Mouse (Mus musculus) right cerebral cortex, postnatal 25 days (tissue): ENCODE measurements around the gene Hmx2.

Experiments used
- DNase-seq: peaks from one replicate; pipeline ENCODE4 v3.0.0; 2022

Gene Hmx2

DNA sequence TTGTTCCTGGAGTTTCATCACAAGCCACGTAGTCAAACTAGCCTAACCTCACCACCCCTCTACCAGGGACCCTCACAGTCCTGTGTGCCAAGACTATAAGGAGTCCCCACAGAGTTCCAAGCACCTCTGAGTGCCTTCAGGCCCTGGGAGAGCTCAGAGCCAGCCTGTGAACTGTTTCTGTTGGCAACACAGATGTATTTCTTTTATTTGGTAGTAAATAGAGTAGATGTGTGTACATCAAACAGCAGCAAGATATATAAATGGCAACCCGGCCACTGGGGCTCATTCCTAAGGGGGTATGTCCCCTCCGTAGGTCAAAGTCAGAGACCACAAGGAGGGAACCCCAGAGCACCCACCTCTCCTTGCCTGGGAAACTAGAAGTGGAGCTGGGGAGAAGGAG is at the start of gene Hmx2:
Hmx2 (plus strand) TSS at position 301 of the 400 bp plus-strand sequence.
- DNase-seq = no peak

DNA sequence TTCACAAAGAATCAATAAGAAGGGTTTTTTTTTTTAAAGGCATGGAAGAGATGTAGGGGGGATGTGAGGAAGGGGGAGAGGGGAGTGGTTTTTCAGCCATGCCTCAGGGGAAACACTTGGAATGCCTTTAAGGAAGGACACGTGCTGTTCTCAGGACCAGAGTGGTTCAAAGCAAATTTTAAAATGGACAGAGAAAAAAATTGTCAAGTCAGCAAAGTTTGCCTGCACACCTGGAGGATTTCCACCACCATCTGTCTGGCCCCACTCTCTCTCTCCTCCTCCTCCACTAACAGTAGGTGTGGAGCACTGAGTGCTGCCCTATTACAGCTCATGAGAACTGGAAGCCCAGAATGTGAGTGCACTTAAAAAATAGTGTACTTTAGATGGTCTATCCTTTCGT is 44.8 kb upstream of the Hmx2 start:
- no peak for DNase-seq

DNA sequence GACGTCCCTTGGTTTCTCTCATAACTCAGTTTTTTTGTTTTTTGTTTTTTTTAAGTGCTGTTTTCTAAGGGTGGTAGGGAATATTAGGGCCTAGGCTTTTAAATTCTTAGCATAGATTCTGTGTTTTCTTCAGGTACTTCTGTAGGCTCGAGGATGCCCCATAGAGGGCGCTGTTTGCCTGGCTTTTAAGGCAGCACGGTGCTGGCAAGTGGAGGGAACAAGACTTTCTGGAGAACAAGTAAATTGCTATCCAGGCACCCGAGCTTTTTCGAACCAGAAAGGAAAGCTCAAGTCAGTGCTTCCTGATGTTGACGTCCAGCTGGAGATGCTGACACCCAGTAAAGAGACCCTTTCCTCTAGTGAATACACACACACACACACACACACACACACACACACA is 8.6 kb upstream of the Hmx2 start:
- peak; percentile 68 for DNase-seq

DNA sequence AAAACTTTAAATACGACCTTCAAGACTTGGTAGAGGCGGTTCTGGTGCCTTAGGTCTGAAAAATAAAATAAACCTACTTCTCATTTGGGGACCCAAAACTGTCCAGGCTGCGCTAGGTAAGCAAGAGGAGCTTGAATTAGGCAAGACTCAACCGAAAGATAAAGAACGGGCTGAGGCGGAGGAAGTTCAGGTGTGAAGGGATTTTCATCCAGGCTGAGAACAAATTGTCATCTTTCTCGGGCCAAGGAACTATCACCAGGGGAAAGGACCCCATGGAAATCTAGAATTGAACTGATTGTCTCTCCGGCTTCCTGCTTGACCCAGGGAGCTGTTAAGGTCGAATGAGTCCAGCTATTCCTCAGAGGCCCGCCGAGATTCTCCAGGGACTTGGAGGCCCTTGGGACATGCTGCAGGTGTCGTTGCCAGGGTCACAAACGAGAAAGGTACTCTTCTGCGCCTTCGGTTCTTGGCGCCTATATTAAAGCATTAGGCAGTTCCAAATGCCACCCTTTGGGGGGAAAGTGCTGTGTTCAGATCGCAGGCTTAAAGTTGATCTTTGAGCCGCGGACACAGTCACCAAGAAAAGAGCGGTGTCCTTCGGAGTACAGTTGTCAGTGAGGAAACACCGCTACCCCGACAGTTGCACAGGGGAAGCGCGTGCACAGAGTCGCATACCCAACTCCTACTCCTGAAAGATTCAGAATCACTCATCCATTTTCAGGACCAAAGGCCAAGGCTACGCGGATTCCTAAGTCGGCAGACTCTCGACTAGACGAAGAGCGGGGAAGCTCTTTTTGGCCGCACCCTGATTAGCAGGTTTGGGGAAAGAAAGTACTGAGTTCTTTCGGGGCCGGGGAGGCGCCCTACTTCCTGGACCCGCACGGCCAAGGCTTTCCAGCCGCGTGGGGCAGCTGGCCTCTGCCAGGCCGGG is 7.1 kb upstream of the Hmx2 start:
- DNase-seq = no peak

DNA sequence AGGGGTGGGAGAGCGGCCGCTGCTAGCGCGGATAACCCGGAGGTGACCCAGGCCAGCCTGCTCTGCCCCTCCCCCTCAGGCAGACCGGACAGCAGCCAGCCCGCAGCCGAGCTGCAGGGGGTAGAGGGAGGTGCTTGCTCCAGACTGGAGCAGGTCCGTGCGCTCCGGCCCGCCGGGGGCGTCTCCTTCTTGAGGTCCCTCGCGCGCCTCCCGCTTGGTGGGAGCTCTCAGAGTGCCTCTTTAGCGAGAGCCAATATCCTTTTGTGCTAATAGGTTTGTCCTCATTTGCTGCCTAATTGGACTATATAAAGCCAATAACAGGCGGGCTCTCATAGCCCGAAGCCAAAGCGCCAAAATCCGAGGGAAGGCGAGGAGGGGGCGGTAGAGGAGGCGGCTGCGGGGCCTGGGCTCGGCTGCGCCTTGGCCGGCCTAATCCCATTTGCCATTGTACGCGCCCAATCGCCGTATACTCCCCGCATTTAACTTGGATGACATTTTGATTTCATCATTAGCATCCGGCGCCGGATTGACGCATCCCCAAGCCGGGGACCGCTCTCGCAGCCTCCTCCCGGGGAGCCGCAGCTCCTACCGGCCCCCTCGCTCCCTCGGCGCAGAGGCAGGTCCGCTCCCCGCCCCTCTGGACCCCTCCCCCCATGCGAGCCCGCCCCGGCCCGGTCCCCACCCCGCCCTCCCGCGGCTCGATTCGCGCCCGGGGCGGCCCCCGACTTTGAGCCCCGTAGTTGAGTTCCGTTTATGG is 6.3 kb upstream of the Hmx2 start, which contains the start of gene Hmx3:
Hmx3 (plus strand) TSS at position 753 of the 757 bp plus-strand sequence.
- no peak for DNase-seq

DNA sequence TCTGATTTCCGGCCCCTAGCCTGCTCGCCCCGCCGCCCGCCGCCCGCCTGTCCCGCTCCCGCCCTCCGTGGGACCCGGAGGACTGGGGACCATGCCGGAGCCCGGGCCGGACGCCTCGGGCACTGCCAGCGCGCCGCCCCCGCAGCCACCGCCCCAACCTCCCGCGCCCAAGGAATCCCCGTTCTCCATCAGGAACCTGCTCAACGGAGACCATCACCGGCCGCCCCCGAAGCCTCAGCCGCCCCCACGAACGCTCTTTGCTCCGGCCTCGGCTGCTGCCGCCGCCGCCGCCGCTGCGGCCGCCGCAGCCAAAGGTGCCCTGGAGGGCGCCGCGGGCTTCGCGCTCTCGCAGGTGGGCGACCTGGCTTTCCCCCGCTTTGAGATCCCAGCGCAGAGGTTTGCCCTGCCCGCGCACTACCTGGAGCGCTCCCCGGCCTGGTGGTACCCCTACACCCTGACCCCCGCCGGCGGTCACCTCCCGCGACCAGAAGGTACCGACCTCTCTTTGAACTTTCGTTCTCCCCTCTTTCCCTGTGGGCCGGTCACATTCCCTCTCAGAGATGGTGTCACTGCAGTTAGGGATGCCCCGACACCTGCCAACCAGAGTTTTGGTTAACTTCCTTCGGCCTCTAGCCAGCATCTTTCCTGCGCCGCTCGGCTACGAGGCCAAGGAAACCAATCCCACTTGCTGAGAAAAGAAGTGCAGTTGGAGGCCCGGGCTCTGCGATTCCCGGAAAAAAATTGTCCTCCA is 5.5 kb upstream of the Hmx2 start:
- no peak for DNase-seq

DNA sequence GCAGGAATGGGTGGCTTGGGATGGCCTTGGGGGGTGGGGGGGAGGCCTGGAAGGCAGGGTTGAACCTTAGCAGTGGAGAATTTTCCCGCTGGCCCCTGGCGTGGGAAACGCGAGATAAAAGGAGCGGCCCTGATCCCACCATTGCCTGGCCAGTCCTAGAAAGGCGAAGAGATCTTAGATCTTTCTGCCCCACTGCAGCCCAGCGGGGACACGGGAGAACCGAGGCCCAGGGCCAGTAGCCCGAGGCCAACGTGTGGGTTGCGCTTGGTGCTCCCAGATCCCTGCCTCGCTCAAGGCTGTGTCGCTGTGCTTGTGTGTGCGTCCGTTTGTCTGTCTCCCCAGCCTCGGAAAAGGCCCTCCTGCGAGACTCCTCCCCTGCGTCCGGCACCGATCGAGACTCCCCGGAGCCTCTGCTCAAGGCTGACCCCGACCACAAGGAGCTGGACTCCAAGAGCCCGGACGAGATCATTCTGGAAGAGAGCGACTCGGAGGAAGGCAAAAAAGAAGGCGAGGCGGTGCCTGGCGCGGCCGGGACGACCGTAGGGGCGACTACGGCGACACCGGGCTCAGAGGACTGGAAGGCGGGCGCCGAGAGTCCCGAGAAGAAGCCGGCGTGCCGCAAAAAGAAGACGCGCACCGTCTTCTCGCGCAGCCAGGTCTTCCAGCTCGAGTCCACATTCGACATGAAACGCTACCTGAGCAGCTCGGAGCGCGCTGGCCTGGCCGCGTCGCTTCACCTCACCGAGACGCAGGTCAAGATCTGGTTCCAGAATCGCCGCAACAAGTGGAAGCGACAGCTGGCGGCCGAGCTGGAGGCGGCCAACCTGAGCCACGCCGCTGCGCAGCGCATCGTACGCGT is 4.7 kb upstream of the Hmx2 start:
- DNase-seq = no peak

DNA sequence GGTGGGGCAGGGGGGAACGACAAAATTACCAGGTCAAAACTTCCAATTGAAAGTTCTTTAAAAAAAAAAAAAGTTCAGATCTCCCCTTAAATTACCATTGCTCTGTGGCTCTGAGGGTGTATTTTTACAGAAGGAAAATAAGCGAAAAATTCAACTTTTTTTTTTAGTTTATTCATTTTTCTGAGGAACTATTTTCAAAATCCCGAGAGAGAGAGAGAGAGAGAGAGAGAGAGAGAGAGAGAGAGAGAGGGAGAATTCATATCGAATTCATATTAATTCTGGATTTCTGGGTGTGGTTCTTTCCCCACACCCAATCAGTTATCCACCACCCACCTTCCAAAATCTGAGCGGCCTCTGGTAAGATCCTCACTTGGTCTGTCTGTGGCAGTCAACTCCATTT is 3.7 kb upstream of the Hmx2 start:
- DNase-seq = no peak

DNA sequence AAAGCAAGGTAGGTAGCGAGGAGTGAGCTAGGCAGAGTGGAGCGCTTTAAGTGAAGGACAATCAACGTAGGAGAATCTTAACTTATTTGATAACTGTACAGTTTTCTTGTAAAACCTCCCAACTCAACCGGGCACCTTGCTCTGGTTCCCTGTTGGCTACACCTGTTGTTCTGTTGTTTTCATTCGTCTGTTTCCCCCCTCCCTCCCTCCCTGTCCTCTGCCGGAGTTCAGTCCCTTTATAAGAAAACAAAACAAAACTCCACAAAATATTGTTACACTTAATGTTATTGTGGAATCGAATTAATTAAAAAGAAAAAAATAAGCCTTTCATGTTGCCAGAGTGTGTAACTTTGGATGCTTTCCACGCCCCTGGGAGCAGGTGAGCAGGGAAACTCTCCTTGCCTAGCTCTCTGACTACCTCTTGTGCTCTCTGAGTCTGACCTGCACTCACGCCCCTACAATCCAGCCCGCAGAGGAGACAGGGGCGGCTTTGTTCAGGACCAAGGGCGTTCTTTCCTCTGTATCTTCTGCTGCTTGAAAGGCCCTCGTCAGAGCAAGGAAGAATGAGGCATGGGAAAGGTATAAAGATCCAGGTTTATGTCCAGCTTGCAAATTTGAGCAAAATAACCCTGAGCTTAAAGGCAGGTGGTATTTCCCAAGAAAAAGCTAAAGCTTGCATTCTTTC is 2.7 kb upstream of the Hmx2 start:
- DNase-seq = no peak

DNA sequence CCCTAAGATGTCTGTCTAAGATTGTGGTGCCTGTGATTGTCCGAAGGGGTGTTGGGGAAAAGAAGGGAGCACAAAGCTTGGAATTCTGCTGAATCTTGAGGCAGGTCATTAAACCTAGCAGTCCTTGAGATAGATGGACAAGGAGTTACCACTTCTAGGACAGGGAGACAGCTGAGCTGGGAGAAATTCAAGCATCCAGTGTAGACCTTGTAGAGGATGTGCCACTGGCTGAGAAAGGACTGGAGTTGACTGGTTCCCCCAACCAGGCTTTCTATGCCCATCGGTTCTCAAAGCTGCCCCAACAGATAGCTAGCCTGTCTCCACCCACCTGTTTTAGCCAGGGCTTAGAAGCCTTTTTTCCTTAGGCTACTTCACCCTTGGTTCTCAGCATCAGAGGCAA is 2.1 kb upstream of the Hmx2 start:
- no peak for DNase-seq

DNA sequence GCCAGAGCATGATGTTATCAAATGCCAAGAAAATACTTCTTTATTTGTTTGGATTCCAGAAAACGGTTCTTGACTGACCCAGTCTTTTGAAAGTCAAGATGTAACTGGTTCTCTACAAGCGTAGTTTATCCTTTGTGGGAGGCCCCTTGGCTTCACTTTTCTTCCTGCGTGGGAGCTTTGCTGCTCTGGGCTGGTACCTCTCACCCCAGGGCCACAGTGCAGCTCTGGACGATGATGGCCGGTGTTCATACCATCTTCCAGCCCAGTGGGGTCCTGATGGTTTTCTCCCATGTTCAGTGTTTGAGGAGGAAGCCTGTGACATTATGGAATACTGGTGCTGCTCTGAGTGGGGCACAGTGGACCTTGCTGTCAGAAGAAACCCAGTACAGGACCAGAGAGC is 1.1 kb upstream of the Hmx2 start:
- no peak for DNase-seq

DNA sequence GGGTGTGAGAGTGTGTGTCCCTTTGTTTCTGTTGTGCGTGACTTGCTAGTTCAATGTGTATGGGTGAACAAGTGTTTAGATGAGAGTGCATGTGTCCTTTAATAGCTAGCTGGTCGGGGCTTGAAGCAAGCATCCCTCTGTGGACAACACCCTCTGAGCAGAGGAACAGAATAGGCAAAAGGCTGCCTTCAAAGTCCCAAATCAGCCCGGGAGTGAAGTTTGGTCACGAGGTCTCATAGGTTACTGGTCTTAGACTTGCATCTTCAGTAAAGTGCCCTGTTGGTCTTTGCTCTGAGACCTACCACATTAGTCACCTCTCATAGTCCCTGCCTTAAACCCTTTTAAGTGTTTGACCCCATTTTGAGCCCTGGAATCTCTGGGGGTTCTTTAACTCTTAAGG is 2.9 kb downstream of the Hmx2 start:
- DNase-seq = no peak

DNA sequence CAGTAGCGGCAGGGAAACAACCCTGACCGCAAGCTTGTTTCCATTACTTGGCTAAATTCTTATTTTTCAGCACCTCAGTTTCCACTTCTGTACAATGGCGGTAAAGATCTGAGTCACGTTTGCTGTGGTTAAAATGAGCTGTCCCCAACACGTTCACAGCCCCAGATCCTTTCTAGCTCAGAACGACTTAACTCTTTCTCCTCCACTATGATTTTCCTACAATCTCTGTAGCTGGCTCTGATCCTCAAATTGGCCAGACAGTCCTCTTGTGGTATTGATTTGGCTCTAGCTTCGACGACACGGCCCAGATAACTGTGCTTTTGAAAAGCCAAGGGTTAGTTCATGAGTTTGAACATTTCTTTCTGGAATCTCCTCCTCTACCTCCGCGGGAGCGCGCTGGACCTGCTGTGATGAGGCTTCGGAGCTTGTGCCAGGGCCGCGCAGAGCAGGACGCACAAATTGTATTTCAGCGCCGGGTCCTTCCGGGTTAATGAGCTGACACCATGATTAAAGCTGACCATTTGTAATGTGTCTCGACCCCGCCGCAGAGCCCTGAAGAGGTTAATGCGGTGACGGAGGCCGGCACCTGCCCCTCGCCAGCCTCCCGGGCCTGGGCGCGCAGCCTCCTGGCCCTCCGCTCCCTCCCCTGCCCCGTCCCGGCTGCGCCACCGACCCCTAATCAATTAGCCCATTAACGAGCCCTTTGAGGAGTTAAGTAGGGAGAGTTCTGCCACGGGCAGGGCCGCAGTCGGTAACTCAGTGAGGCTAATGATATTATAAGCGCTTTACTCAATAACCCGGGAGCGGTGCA is 3.6 kb downstream of the Hmx2 start:
- DNase-seq = no peak

DNA sequence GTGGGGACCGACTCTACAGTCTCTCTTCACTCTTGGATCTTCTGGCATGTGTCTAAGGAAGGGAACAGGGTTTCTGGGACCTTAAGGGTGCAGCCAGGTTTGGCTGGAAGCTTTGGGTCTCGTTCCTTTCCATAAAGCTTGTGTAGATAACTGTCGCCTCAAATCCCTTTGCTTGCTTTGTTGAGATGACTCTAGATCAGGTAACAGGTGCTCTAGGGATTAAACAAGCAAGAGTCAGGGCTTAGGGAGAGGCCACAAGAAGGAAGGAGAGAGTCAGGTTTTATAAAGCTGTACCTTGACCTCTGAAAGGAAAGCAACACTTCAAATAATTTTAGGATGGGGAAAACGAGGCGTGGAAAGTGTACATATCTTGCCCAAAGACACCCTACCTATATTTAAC is 4.2 kb downstream of the Hmx2 start:
- DNase-seq = no peak

DNA sequence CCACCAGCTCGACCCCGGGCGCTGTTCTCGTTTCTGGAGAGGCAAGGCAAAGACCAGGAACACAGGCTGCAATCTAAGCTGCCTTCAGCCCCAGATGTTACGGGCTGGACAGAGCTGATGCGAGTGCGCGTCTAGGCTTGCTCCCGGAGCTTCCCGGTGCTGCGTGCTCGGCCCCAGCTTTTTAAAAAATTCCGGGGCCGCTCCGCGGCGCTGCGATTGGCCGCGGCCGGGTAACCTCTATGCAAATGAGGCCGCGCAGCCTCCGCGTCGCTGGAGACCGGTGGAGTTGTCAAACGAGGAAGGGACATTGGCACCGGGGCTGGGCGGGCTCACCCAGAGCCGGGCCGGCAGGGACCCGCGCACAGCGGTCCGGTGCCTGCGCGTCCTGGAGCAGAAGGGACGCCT is 5.2 kb downstream of the Hmx2 start:
- DNase-seq = no peak

DNA sequence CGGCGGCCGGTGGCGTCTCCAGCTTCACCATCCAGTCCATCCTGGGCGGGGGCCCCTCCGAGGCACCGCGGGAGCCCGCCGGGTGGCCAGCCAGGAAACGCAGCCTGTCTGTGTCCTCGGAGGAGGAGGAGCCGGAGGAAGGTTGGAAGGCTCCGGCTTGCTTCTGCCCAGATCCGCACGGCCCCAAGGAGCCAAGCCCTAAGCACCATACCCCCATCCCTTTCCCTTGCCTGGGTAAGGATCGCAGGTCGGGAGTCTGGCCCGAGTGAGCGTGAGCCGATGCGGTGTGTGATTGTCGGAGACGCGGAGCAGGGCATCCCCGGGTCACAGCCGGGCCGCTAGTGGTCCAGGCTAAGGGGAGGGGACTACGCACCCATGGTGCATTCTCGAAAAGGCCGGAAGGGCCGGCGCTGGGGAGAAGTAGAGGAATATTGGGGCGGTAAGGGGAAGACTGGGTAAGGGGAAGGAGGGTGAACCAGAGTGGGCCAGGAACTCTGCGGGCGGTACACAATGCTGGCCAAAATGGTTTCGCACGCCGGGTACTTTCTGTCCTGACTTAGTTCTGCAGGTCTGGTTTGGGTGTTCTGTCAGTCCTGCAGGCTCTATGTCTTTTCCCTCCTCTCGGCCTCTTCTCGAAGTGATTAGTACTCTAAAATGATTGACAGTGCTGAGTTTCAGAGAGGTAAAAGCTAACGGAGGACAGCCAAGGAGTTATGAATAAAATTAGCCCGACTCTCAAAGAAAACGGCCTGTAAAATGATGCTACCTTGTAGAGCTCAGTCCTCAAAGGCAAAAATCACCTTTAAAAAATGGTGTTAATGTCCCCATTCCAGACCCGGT is 6.0 kb downstream of the Hmx2 start:
- DNase-seq = no peak

DNA sequence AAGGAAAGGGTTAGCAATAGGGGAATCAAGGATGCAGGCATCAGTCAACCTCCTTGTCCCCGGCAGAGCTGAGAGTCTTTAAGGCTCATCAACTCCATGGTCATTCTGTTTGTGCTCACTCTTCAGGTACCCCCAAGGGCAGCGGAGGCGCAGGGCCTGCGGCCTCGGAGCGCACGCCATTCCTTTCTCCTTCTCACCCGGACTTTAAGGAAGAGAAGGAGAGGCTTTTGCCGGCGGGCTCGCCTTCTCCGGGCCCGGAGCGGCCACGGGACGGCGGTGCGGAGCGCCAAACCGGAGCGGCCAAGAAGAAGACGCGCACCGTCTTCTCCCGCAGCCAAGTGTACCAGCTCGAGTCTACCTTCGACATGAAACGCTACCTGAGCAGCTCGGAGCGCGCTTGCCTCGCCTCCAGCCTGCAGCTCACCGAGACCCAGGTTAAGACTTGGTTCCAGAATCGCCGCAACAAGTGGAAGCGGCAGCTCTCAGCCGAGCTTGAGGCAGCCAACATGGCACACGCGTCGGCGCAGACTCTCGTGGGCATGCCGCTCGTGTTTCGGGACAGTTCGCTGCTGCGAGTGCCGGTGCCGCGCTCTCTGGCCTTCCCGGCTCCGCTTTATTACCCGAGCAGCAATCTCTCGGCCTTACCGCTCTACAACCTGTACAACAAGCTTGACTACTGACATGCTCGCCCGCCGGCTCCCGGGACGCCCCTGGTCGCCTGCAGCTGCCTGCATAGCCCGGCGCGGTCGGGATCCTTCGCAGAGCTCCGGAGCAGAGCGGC is 6.9 kb downstream of the Hmx2 start:
- peak; percentile 25 for DNase-seq

DNA sequence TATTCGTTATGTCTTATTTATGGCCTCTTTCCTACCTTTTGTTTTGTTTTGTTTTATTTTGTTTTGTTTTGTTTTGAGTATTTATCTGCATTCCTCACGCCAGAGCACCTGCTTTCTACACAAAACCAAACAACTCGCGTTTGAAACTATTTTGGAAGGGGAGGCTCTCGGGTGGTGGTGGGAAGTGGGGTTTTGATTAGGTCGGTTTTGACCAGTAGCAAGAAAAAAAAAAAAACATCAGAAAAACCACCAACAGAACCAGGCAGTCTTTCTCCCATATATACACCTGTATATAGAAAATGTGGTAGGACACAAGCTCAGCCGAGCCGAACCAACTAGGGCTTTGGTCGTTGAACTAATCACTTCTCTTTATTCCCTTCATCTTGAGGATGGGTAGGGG is 7.5 kb downstream of the Hmx2 start:
- no peak for DNase-seq
